ENCODE assay signal across 25 mouse cellular contexts in the genomic region with DNA sequence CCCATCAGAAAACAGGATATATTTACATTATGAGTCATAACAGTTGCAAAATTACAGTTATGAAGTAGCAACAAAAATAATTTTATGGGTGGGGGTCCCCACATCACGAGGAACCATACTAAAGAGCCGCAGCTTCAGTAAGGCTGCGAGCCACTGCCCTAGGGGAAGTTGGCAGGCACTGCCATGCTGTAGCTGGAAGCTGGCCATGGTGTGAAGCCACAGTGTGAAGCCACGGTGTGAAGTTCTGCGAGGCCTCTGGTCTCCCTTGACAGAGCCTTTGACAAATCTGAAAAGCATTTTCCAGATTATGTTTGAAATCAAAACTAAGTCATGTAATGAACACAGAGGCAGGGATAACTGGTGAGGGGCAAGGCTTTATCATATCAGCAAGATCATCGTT. TPM values are rescaled to one million over a fixed set of nuclear protein-coding genes. Genes with fewer than 3 reads are reported as not detected.
DNase-seq lines count a peak whose midpoint lies in the region; ATAC-seq lines count a peak whose summit lies in the region.
"Had no signal": no experiment of that assay in that cellular context is flagged by ENCODE, and none has a peak within 500 bp of the region (broad histone marks: within the 10 kb centered on the region; RNA-seq: fewer than 3 reads in every experiment).

No protein-coding gene starts in this region.

- H3K9me3 ChIP-seq in midbrain, embryonic 11.5 days (ENCODE audit: control insufficient read depth, low read length), result no peaks in the 10 kb centered on the region
- H3K9me3 ChIP-seq: embryonic facial prominence, embryonic 12.5 days; embryonic facial prominence, embryonic 15.5 days; hindbrain, embryonic 10.5 days; hindbrain, embryonic 13.5 days; intestine, embryonic 15.5 days had no signal

- H3K27me3 ChIP-seq in midbrain, embryonic 11.5 days (ENCODE audit: control insufficient read depth, insufficient read depth, low read length), result no peaks in the 10 kb centered on the region
- H3K27me3 ChIP-seq: embryonic facial prominence, embryonic 12.5 days; embryonic facial prominence, embryonic 15.5 days; hindbrain, embryonic 13.5 days; intestine, embryonic 15.5 days had no signal

- no peak overlapping the region for H3K4me2 ChIP-seq in midbrain, embryonic 11.5 days
- H3K4me2 ChIP-seq: embryonic facial prominence, embryonic 12.5 days; embryonic facial prominence, embryonic 15.5 days; heart, embryonic 11.5 days; hindbrain, embryonic 13.5 days; intestine, embryonic 15.5 days had no signal

- no peak overlapping the region for H3K9ac ChIP-seq in midbrain, embryonic 11.5 days (ENCODE audit: low read length)
- H3K9ac ChIP-seq: embryonic facial prominence, embryonic 12.5 days; embryonic facial prominence, embryonic 15.5 days; forebrain, postnatal 0 days; hindbrain, embryonic 13.5 days; intestine, embryonic 15.5 days had no signal

- peak; percentile 58 to 59 for DNase-seq in cerebellum, postnatal 14 days
- no peak for DNase-seq in cerebellum, adult 8-10 months
- DNase-seq in left cerebral cortex, postnatal 4 days, result peak; percentile 23
- DNase-seq in left cerebral cortex, postnatal 25 days (ENCODE audit: low spot score in 2 of 2), result no peak
- no peak for DNase-seq in midbrain, embryonic 11.5 days (ENCODE audit: low spot score, missing footprints)
- DNase-seq in urinary bladder, adult 2 months (ENCODE audit: low spot score), result no peak
- DNase-seq: adrenal gland, adult 8-10 months; adrenal gland, postnatal 25 days; B cell, adult 2 months; forebrain, postnatal 0 days; gastrocnemius, adult 2 months; gastrocnemius, postnatal 14 days; heart, adult 18-20 months; heart, postnatal 36 days had no signal

- intact Hi-C loops in left cerebral cortex, postnatal 4 days (cut with DNase I), result no loop called here
- intact Hi-C loops in left cerebral cortex, postnatal 25 days (cut with DNase I), result no loop called here

- H3K27ac ChIP-seq in midbrain, embryonic 11.5 days (ENCODE audit: low read depth, low read length), result no peak overlapping the region
- H3K27ac ChIP-seq: embryonic facial prominence, embryonic 12.5 days; embryonic facial prominence, embryonic 15.5 days; gastrocnemius, adult 2 months; hindbrain, embryonic 10.5 days; hindbrain, embryonic 13.5 days; intestine, embryonic 15.5 days had no signal

- H3K36me3 ChIP-seq in midbrain, embryonic 11.5 days (ENCODE audit: control insufficient read depth, insufficient read depth, low read length), result no peaks in the 10 kb centered on the region
- H3K36me3 ChIP-seq: embryonic facial prominence, embryonic 12.5 days; embryonic facial prominence, embryonic 15.5 days; hindbrain, embryonic 10.5 days; hindbrain, embryonic 13.5 days; intestine, embryonic 15.5 days had no signal

- H3K4me1 ChIP-seq in midbrain, embryonic 11.5 days (ENCODE audit: control insufficient read depth, insufficient read depth, low read length), result no peaks in the 10 kb centered on the region
- H3K4me1 ChIP-seq: embryonic facial prominence, embryonic 12.5 days; embryonic facial prominence, embryonic 15.5 days; hindbrain, embryonic 10.5 days; hindbrain, embryonic 13.5 days; intestine, embryonic 15.5 days had no signal

- ATAC-seq in megakaryocyte, adult 5-6 weeks (ENCODE audit: poor library complexity, severe bottlenecking), result 0 out of 2 replicates have a peak, but pooled peaks have one; percentile 18
- no peak for ATAC-seq in midbrain, embryonic 11.5 days (ENCODE audit: low FRiP score)
- ATAC-seq: activated CD4-positive, CD25-positive, alpha-beta regulatory T cell, adult 4 months; CD4-positive, CD25-positive, alpha-beta regulatory T cell, adult 4 months; forebrain, embryonic 14.5 days; forebrain, postnatal 0 days; hindbrain, embryonic 16.5 days; intestine, embryonic 15.5 days had no signal

- no peak overlapping the region for H3K4me3 ChIP-seq in midbrain, embryonic 11.5 days (ENCODE audit: low read depth, low read length)
- H3K4me3 ChIP-seq: embryonic facial prominence, embryonic 12.5 days; embryonic facial prominence, embryonic 15.5 days; gastrocnemius, adult 2 months; hindbrain, embryonic 10.5 days; hindbrain, embryonic 13.5 days; intestine, embryonic 15.5 days had no signal

- 88% methylated on average over 6 of the region's 6 CpGs for WGBS in midbrain, embryonic 11.5 days

RNA-seq across cellular contexts. Expression of gene Nsrp1, which starts 32.9 kb away (rescaled TPM):
- total RNA-seq in left cerebral cortex, postnatal 4 days (2021), result 10 to 100 TPM; 11.3 to 15.2 TPM
- total RNA-seq in left cerebral cortex, postnatal 25 days (2021), result 10 to 100 TPM; 18.7 to 20.9 TPM
- 24.4 and 41.4 TPM in 2 replicates for total RNA-seq in megakaryocyte, adult 5-6 weeks (2015)
- 22.6 and 27.0 TPM in 2 replicates for total RNA-seq in megakaryocyte, adult 5-6 weeks (2017)
- polyA plus RNA-seq in midbrain, embryonic 11.5 days (2014; fragmentation: Nextera tagmentation; extraction: Ambion mirVana), result 56.2 and 58.2 TPM in 2 replicates
- polyA plus RNA-seq in urinary bladder, adult 2 months (2012; rRNA removed), result 6.6 and 12.4 TPM in 2 replicates

Comparison
In these comparisons a context has a peak if more than half of its experiments do, and no peak if none do; other contexts are left out.
1. DNase-seq: peak in cerebellum, postnatal 14 days (2 of 2) and left cerebral cortex, postnatal 4 days (single experiment); none in cerebellum, adult 8-10 months (single experiment), left cerebral cortex, postnatal 25 days (0 of 2), midbrain, embryonic 11.5 days (single experiment) and urinary bladder, adult 2 months (single experiment).